Mouse (Mus musculus): Measurements from ENCODE around the gene Btf3. TPM values are rescaled to one million over a fixed set of nuclear protein-coding genes. Genes with fewer than 3 reads are reported as not detected.

The Btf3 gene
- polyA plus RNA-seq, 1 experiment from 2014 or later: 584 TPM

- H3K4me3 ChIP-seq (replicated peaks): peak overlapping the region; percentile 47
- H3K36me3 ChIP-seq: no peaks in the 10 kb centered on the region
- peak overlapping the region; percentile 67 for H3K9ac ChIP-seq (replicated peaks)
- H3K4me2 ChIP-seq (replicated peaks): peak overlapping the region; percentile 63
- peaks cover 35% of the 10 kb centered on the region for H3K4me1 ChIP-seq (replicated peaks)
- H3K27ac ChIP-seq: no peak overlapping the region
- H3K27me3 ChIP-seq: peaks cover 92% of the 10 kb centered on the region
- 3% methylated on average over 9 of the region's 9 CpGs for WGBS
- no peaks in the 10 kb centered on the region for H3K9me3 ChIP-seq
- no peak for ATAC-seq
These were observed 39.6 kb upstream of the Btf3 start for GRCm38 (mm10) chr13:98356176-98356972.

DNA sequence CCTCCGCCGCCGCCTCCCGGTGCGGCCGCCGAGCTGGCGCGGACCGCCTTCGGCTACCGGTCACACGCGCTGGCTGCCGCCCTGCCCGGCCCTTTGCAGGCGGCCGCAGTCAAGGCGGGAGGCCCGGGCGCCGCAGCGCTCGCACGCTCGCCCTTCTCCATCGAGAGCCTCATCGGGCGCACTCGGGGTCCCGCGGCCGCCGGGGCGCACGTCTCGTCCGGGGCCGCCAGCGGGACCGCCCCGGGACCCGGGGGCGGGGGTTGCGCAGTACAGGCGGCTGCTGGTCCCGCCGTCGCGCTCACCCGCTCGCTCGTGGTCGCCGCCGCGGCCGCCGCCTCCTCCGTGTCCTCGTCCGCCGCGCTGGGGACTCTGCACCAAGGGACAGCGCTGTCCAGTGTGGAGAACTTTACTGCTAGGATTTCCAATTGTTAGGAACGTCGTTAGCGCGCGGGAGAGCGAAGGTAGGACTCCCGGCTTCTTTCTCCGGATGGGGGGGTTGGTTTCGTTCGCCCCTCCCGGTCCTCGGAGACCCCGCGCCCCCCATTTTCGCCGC, 38.8 kb upstream of the Btf3 start:
- Histone ChIP-seq H3K4me1 (replicated peaks) (peaks cover 35% of the 10 kb centered on the region), H3K27ac (no peak overlapping the region), H3K4me3 (replicated peaks) (peak overlapping the region; percentile 47), H3K27me3 (peaks cover 92% of the 10 kb centered on the region), H3K9me3 (no peaks in the 10 kb centered on the region), H3K9ac (replicated peaks) (peak overlapping the region; percentile 67), H3K36me3 (no peaks in the 10 kb centered on the region), H3K4me2 (replicated peaks) (peak overlapping the region; percentile 63)
- ATAC-seq: peak; percentile 18; the same call in 1 of the 2 replicates
- 0% methylated on average over 60 of the region's 81 CpGs for WGBS

DNA sequence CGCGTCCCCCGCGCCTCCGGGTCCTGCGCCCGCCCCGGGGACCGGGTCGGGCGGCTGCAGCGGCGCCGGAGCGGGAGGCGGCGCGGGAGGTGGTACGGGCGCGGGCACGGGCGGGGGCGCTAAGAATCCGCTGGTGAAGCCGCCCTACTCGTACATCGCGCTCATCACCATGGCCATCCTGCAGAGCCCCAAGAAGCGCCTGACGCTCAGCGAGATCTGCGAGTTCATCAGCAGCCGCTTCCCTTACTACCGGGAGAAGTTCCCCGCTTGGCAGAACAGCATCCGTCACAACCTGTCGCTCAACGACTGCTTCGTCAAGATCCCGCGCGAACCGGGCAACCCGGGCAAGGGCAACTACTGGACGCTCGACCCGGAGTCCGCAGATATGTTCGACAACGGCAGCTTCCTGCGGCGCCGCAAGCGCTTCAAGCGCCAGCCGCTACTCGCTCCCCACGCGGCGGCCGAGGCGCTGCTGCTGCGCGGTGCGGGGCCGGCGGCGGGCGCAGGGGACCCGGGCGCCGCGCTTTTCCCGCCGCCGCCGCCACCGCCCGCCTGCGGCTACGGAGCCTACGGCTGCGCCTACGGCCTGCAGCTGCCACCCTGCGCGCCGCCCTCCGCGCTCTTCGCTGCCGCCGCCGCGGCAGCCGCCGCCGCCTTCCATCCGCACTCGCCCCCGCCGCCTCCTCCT, 38.2 kb upstream of the Btf3 start:
- Histone ChIP-seq H3K4me3 (replicated peaks) (peak overlapping the region; percentile 47), H3K4me1 (replicated peaks) (peaks cover 35% of the 10 kb centered on the region), H3K27ac (peak overlapping the region; percentile 60; the same call in 1 of the 2 replicates), H3K9me3 (no peaks in the 10 kb centered on the region), H3K27me3 (peaks cover 92% of the 10 kb centered on the region), H3K9ac (replicated peaks) (peak overlapping the region; percentile 67), H3K36me3 (no peaks in the 10 kb centered on the region), H3K4me2 (replicated peaks) (peak overlapping the region; percentile 63)
- WGBS: 0% methylated on average over 51 of the region's 102 CpGs
- peak; percentile 32; the same call in 1 of the 2 replicates for ATAC-seq

GRCm38 (mm10) chr13:98354090-98354801, 37.4 kb upstream of the Btf3 start, which contains the start of gene Foxd1:
Foxd1 (plus strand) TSS chr13:98354242.
- H3K9ac ChIP-seq (replicated peaks): peak within 1 kb of the TSS; percentile 67
- H3K27me3 ChIP-seq: peaks cover 92% of the 10 kb centered on the region
- H3K4me3 ChIP-seq (replicated peaks): peak within 1 kb of the TSS; percentile 47
- ATAC-seq: peak; percentile 90
- no peaks in the 10 kb centered on the region for H3K36me3 ChIP-seq
- peak within 1 kb of the TSS; percentile 60; the same call in 1 of the 2 replicates for H3K27ac ChIP-seq
- under 1% methylated on average over 58 of the region's 76 CpGs for WGBS
- no peaks in the 10 kb centered on the region for H3K9me3 ChIP-seq
- H3K4me2 ChIP-seq (replicated peaks): peak within 1 kb of the TSS; percentile 63
- peaks cover 35% of the 10 kb centered on the region for H3K4me1 ChIP-seq (replicated peaks)

GRCm38 (mm10) chr13:98353709-98354089, 36.9 kb upstream of the Btf3 start:
- peak; percentile 40; the same call in 1 of the 2 replicates for ATAC-seq
- peaks cover 92% of the 10 kb centered on the region for H3K27me3 ChIP-seq
- no peaks in the 10 kb centered on the region for H3K9me3 ChIP-seq
- H3K36me3 ChIP-seq: no peaks in the 10 kb centered on the region
- no peak overlapping the region for H3K9ac ChIP-seq (replicated peaks)
- 2% methylated on average over 13 of the region's 13 CpGs for WGBS
- H3K4me1 ChIP-seq (replicated peaks): peaks cover 32% of the 10 kb centered on the region
- peak overlapping the region; percentile 47 for H3K4me3 ChIP-seq (replicated peaks)
- H3K27ac ChIP-seq: no peak overlapping the region
- H3K4me2 ChIP-seq (replicated peaks): peak overlapping the region; percentile 63

- no peak for ATAC-seq
These were observed 35.7 kb upstream of the Btf3 start for GRCm38 (mm10) chr13:98352381-98352975.

DNA sequence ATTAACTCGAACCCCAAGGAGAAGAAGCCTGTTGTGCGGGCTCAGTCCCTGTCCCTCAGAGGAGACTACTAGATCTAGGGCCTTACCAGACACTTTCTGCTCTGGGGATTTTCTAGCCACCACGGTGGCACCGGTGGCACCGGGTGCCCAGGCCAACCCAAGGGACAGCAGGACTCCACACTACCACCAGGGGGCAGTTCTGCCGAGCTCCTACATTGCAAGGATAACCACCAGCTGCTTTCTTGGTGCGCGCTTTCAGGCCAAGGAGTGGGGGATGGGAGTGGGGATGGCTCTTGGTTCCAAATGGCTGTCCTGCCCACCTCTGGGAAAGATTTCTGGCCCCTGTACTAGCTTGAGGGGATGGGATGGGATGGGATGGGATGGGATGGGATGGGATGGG, 34.7 kb upstream of the Btf3 start:
- H3K36me3 ChIP-seq: no peaks in the 10 kb centered on the region
- no peak overlapping the region for H3K4me3 ChIP-seq (replicated peaks)
- no peak overlapping the region for H3K9ac ChIP-seq (replicated peaks)
- no peak overlapping the region for H3K27ac ChIP-seq
- H3K9me3 ChIP-seq: no peaks in the 10 kb centered on the region
- no peak for ATAC-seq
- peaks cover 24% of the 10 kb centered on the region for H3K4me1 ChIP-seq (replicated peaks)
- no peak overlapping the region for H3K4me2 ChIP-seq (replicated peaks)
- 7% methylated on average over 8 of the region's 8 CpGs for WGBS
- peaks cover 77% of the 10 kb centered on the region for H3K27me3 ChIP-seq

More at GRCm38 (mm10) chr13:98352381-98352975, 35.7 kb upstream of the Btf3 start:
- Histone ChIP-seq H3K4me1 (replicated peaks) (peaks cover 24% of the 10 kb centered on the region), H3K9me3 (no peaks in the 10 kb centered on the region), H3K9ac (replicated peaks) (no peak overlapping the region), H3K27ac (no peak overlapping the region), H3K4me3 (replicated peaks) (no peak overlapping the region), H3K27me3 (peaks cover 82% of the 10 kb centered on the region), H3K36me3 (no peaks in the 10 kb centered on the region), H3K4me2 (replicated peaks) (no peak overlapping the region)
- 13% methylated on average over 14 of the region's 14 CpGs for WGBS

DNA sequence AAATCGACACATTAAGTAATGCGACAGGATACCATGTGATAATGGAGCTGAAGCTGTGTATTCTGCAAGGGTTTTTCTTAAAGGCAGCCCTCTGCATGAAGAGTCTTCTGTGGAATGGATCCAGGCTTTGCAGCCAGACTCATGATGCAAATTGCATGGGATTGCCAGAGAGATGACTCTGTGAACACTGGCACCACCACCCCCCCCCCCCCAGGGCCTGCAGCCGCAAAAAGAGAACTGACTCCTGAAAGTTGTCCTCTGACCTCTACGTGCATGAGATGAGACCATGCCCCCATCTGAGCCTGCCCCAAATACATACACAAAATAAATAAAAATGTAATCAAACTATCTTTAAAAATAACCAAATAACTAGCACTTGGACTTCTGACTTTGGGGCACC, 32.7 kb upstream of the Btf3 start:
- no peak overlapping the region for H3K27ac ChIP-seq
- H3K4me1 ChIP-seq (replicated peaks): peaks cover 8% of the 10 kb centered on the region
- ATAC-seq: no peak
- H3K9ac ChIP-seq (replicated peaks): no peak overlapping the region
- no peak overlapping the region for H3K4me2 ChIP-seq (replicated peaks)
- no peak overlapping the region for H3K4me3 ChIP-seq (replicated peaks)
- no peaks in the 10 kb centered on the region for H3K9me3 ChIP-seq
- peaks cover 72% of the 10 kb centered on the region for H3K27me3 ChIP-seq
- WGBS: 80% methylated on average over 4 of the region's 4 CpGs
- H3K36me3 ChIP-seq: no peaks in the 10 kb centered on the region

DNA sequence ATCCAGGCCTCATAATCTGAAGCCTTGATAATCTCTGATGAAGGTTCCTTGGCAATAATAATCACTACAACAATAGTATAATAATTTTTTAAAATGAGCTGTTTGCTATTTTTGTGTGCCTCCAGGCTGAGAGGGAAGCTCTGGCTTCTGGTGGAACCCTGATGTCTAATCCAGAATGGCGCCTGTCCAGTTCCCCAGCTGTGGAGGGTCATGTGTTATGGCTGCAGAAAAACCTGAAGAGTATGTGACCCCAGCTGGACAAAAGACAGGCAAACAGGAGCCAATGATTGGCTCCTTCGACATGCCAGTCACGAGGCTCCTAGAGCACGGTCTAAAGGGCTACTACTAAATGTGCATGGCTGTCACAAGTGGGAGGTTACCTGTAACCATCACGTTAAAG, 23.7 kb upstream of the Btf3 start:
- no peak for ATAC-seq
- H3K36me3 ChIP-seq: no peaks in the 10 kb centered on the region

GRCm38 (mm10) chr13:98336205-98336604, 19.4 kb upstream of the Btf3 start:
- Histone ChIP-seq H3K4me3 (replicated peaks) (no peak overlapping the region), H3K9ac (replicated peaks) (no peak overlapping the region), H3K9me3 (no peaks in the 10 kb centered on the region), H3K4me2 (replicated peaks) (no peak overlapping the region), H3K36me3 (no peaks in the 10 kb centered on the region), H3K27me3 (0 out of 2 replicates have a peak, but pooled peaks cover 10% of the 10 kb centered on the region), H3K27ac (no peak overlapping the region), H3K4me1 (replicated peaks) (no peaks in the 10 kb centered on the region)
- 96% methylated on average over 1 of the region's 1 CpGs for WGBS
- no peak for ATAC-seq

More for the DNA sequence above, 23.7 kb upstream of the Btf3 start:
- peaks cover 21% of the 10 kb centered on the region for H3K27me3 ChIP-seq
- H3K27ac ChIP-seq: no peak overlapping the region
- no peak overlapping the region for H3K4me3 ChIP-seq (replicated peaks)
- 78% methylated on average over 5 of the region's 5 CpGs for WGBS
- no peak overlapping the region for H3K9ac ChIP-seq (replicated peaks)
- H3K4me1 ChIP-seq (replicated peaks): no peaks in the 10 kb centered on the region
- no peaks in the 10 kb centered on the region for H3K9me3 ChIP-seq
- no peak overlapping the region for H3K4me2 ChIP-seq (replicated peaks)

DNA sequence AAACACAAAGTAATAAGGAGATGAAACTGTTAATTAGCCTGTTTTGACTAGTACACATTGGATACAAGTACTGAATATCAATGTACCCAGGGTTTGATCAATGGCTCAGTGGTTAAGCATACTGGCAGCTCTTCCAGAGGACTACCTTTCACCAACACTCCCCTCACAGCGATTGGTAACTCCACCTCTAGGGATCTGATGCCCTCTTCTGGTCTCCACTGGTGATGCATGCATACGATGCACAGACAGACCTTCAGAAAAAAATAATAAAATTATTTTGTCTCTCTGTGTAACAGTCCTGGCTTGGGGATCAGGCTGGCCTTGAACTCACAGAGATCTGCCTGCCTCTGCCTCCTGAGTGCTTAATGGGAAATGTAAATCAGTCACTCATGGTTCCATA, 15.3 kb upstream of the Btf3 start:
- 50% methylated on average over 2 of the region's 2 CpGs for WGBS
- Histone ChIP-seq H3K4me2 (replicated peaks) (no peak overlapping the region), H3K9ac (replicated peaks) (no peak overlapping the region), H3K9me3 (no peaks in the 10 kb centered on the region), H3K27me3 (no peaks in the 10 kb centered on the region), H3K4me3 (replicated peaks) (no peak overlapping the region), H3K36me3 (no peaks in the 10 kb centered on the region), H3K27ac (no peak overlapping the region), H3K4me1 (replicated peaks) (no peaks in the 10 kb centered on the region)
- no peak for ATAC-seq
